Mouse (Mus musculus) stomach, postnatal 0 days (tissue): ENCODE measurements around the gene Prm3. TPM values are rescaled to one million over a fixed set of nuclear protein-coding genes. Genes with fewer than 3 reads are reported as not detected.
A peak's percentile ranks its signal among the peaks of the same experiment; 100 is the strongest.

Source experiments
- ATAC-seq: fragments of 200-750 bp; cut with Nextera tagmentation; 2 replicates; pipeline ENCODE4 v1.8.0; 2017; ENCODE audit not compliant: low FRiP score, low TSS enrichment
- DNase-seq: peaks from one replicate; pipeline ENCODE4 v3.0.0-alpha.2; 2016; ENCODE audit warnings: low spot score
- H3K27ac ChIP-seq: fragments of 300-500 bp; sonication (generic); replicated peaks from 2 replicates; pipeline ENCODE4 v1.5.1; 2014; ENCODE audit warnings: mild to moderate bottlenecking, control low read depth
- H3K27me3 ChIP-seq: fragments of 300-500 bp; sonication (generic); 2 replicates; pipeline ENCODE4 v1.6.1; 2014; ENCODE audit warnings: low read length; ENCODE audit not compliant: control insufficient read depth, insufficient read depth
- H3K36me3 ChIP-seq: fragments of 300-500 bp; sonication (generic); 2 replicates; pipeline ENCODE4 v1.6.1; 2014; ENCODE audit warnings: low read length, mixed read lengths; ENCODE audit not compliant: control insufficient read depth, insufficient read depth
- H3K4me1 ChIP-seq: fragments of 300-500 bp; sonication (generic); replicated peaks from 2 replicates; pipeline ENCODE4 v1.6.1; 2014; ENCODE audit warnings: antibody characterized with exemption; ENCODE audit not compliant: control insufficient read depth, insufficient read depth
- H3K4me2 ChIP-seq: fragments of 300-500 bp; sonication (generic); replicated peaks from 2 replicates; pipeline ENCODE4 v1.6.1; 2014; ENCODE audit warnings: low read depth, mild to moderate bottlenecking, control low read depth, moderate library complexity
- H3K4me3 ChIP-seq: fragments of 300-500 bp; sonication (generic); 2 replicates; pipeline ENCODE4 v1.5.1; 2014; ENCODE audit warnings: low read depth, low read length, control low read depth
- H3K9ac ChIP-seq: fragments of 300-500 bp; sonication (generic); 2 replicates; pipeline ENCODE4 v1.6.1; 2014; ENCODE audit warnings: mild to moderate bottlenecking, low read length, control low read depth, mixed read lengths
- H3K9me3 ChIP-seq: fragments of 300-500 bp; sonication (generic); 2 replicates; pipeline ENCODE4 v1.6.1; 2016; ENCODE audit warnings: low read length; ENCODE audit not compliant: control insufficient read depth
- CTCF ChIP-seq: IDR thresholded peaks from 2 replicates; pipeline ENCODE4 v1.5.1; 2016; ENCODE audit warnings: antibody characterized with exemption, low read depth, mild to moderate bottlenecking, moderate library complexity
- EP300 ChIP-seq: optimal IDR thresholded peaks from 2 replicates; pipeline ENCODE3; 2016; ENCODE audit warnings: antibody characterized with exemption
- WGBS: fragments of 180-500 bp; shearing (Covaris S2); extraction: QIAGEN DNeasy Blood & Tissue Kit; methylation state at CpG from one replicate; pipeline ENCODE4 v1.1.7; 2014; 5-methylcytosine and 5-hydroxymethylcytosine counted together
- polyA plus RNA-seq: library from polyadenylated mRNA; unstranded; fragments of >200 nt; fragmentation: Nextera tagmentation; extraction: Ambion mirVana; gene quantifications from 2 replicates; pipeline ENCODE4 v1.2.1, GENCODE M21; 2015

Gene Prm3
- polyA plus RNA-seq = not detected in 2 replicates

- Histone ChIP-seq H3K4me3 (no peak within 1 kb of the TSS), H3K36me3 (no peaks in the 10 kb centered on the region), H3K9ac (no peak within 1 kb of the TSS), H3K4me2 (no peak within 1 kb of the TSS), H3K27ac (no peak within 1 kb of the TSS), H3K4me1 (peaks cover 4% of the 10 kb centered on the region; the same call in 1 of the 2 replicates), H3K9me3 (no peaks in the 10 kb centered on the region), H3K27me3 (no peaks in the 10 kb centered on the region; the same call in 1 of the 2 replicates)
- 63% methylated on average over 8 of the region's 9 CpGs for WGBS
- no peak for DNase-seq
- TF ChIP-seq EP300 (no peak), CTCF (no peak)
- no peak for ATAC-seq
These were observed at the start of gene Prm3 for GRCm38 (mm10) chr16:10790702-10791101. TSS of gene Prm3 (minus strand) at chr16:10790914.

GRCm38 (mm10) chr16:10840018-10840417 is 49.3 kb upstream of the Prm3 start:
- Histone ChIP-seq H3K36me3 (no peaks in the 10 kb centered on the region), H3K9ac (no peak overlapping the region), H3K27ac (no peak overlapping the region), H3K27me3 (no peaks in the 10 kb centered on the region), H3K4me2 (no peak overlapping the region), H3K4me3 (no peak overlapping the region), H3K4me1 (peaks cover 11% of the 10 kb centered on the region), H3K9me3 (no peaks in the 10 kb centered on the region)
- DNase-seq (no peak), ATAC-seq (no peak)
- TF ChIP-seq EP300 = no peak
- no peak for TF ChIP-seq CTCF
- WGBS = 90% methylated on average over 12 of the region's 14 CpGs

GRCm38 (mm10) chr16:10838487-10839245 is 48.0 kb upstream of the Prm3 start:
- Histone ChIP-seq H3K36me3 (no peaks in the 10 kb centered on the region), H3K27ac (peak overlapping the region; percentile 79), H3K9ac (no peak overlapping the region), H3K9me3 (no peaks in the 10 kb centered on the region), H3K4me1 (peaks cover 10% of the 10 kb centered on the region), H3K27me3 (no peaks in the 10 kb centered on the region), H3K4me3 (no peak overlapping the region), H3K4me2 (no peak overlapping the region)
- DNase-seq (peak; percentile 57), ATAC-seq (peak; percentile 83)
- 39% methylated on average over 9 of the region's 10 CpGs for WGBS
- TF ChIP-seq CTCF = no peak
- TF ChIP-seq EP300 = no peak

DNA sequence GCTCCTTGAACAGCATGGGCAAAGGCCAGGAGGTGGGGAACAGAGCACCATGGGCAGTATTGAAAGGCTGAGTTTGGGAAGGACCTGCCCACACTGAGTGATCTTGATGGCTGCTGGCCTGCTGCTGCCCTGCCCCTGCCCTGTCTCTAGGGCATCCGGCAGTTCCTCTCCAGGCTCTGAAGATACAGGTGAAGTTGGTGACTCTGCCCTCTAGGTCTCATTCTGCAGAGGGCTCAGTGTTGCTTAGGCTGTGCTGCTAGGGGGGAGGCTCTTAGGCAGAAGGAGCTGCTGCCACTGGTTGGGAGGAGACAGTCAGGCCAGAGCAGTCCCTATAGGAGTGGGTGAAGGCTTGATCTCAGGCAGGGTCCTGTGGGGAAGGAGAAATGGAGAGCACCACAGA is 47.2 kb upstream of the Prm3 start:
- TF ChIP-seq EP300 = no peak
- no peak for TF ChIP-seq CTCF
- H3K4me2 ChIP-seq = no peak overlapping the region
- no peaks in the 10 kb centered on the region for H3K27me3 ChIP-seq
- H3K4me1 ChIP-seq = peaks cover 6% of the 10 kb centered on the region; the same call in 1 of the 2 replicates
- WGBS = 70% methylated on average over 1 of the region's 1 CpGs
- H3K36me3 ChIP-seq = no peaks in the 10 kb centered on the region
- DNase-seq (no peak), ATAC-seq (no peak)
- peak overlapping the region; percentile 79 for H3K27ac ChIP-seq
- H3K9me3 ChIP-seq = no peaks in the 10 kb centered on the region
- H3K9ac ChIP-seq = no peak overlapping the region
- H3K4me3 ChIP-seq = no peak overlapping the region

DNA sequence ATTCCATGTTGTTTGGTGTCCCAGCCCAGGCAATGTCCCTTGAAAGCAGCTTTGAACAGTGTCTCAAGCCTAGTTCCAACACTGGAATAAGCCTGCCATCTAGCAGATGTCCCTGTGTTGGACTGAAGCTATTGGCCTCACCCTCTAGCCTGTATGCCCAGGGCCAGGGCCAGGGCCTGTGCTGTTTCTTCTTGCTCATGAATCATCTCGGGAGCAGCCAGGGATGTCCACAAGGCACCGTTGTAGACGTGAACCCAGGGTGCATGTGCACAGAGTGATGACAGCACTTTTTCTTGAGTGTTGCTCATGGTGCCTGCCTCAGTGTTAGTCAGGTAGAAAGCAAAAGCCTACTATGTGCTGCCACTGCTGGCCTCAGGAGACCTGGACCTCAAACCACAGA is 46.5 kb upstream of the Prm3 start:
- peaks cover 6% of the 10 kb centered on the region; the same call in 1 of the 2 replicates for H3K4me1 ChIP-seq
- TF ChIP-seq CTCF (no peak), EP300 (no peak)
- no peaks in the 10 kb centered on the region for H3K36me3 ChIP-seq
- no peak overlapping the region for H3K9ac ChIP-seq
- no peaks in the 10 kb centered on the region for H3K27me3 ChIP-seq
- ATAC-seq (no peak), DNase-seq (no peak)
- 61% methylated on average over 3 of the region's 3 CpGs for WGBS
- no peaks in the 10 kb centered on the region for H3K9me3 ChIP-seq
- no peak overlapping the region for H3K4me3 ChIP-seq
- no peak overlapping the region for H3K27ac ChIP-seq
- no peak overlapping the region for H3K4me2 ChIP-seq

DNA sequence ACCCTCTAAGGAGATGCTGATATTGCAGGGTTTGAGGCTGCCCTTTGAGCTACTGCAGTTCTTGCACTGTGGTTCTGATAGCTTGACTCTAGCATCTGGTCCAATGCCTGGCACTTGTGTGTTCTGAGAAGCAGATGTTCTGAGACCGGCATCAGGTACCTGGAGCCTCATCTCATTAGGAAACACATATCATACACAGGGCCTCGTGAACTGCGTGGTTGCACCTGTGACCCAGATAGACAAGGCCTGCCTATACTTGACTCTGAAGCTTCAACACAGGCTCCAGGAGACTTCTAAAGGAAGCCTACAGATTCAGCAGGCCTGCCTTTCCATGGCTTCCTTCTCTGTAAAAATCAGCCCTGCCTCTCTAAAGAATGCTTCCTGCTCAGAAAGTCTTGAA is 45.7 kb upstream of the Prm3 start:
- H3K9ac ChIP-seq = no peak overlapping the region
- H3K36me3 ChIP-seq = no peaks in the 10 kb centered on the region
- no peak for ATAC-seq
- H3K4me2 ChIP-seq = no peak overlapping the region
- WGBS = 73% methylated on average over 3 of the region's 3 CpGs
- H3K4me1 ChIP-seq = peaks cover 6% of the 10 kb centered on the region; the same call in 1 of the 2 replicates
- no peak for DNase-seq
- no peak overlapping the region for H3K4me3 ChIP-seq
- no peaks in the 10 kb centered on the region for H3K9me3 ChIP-seq
- H3K27ac ChIP-seq = no peak overlapping the region; the same call in 1 of the 2 replicates
- no peak for TF ChIP-seq EP300
- TF ChIP-seq CTCF = no peak
- no peaks in the 10 kb centered on the region for H3K27me3 ChIP-seq
